Comparison of ENCODE assay signal across 8 mouse cellular contexts in genomic region chr11:66905617-66906384, GRCm38 (mm10). TPM values are rescaled to one million over a fixed set of nuclear protein-coding genes. Genes with fewer than 3 reads are reported as not detected.
DNase-seq lines count a peak whose midpoint lies in the region; ATAC-seq and TF ChIP-seq lines count a peak whose summit lies in the region.

No protein-coding gene starts in this region.

- no peaks in the 10 kb centered on the region for H3K9me3 ChIP-seq in hindbrain, embryonic 11.5 days (ENCODE audit: control insufficient read depth, low read length)
- H3K9me3 ChIP-seq in lung, postnatal 0 days (ENCODE audit: low read length), result no peaks in the 10 kb centered on the region

- no peak overlapping the region; the same call in 1 of the 2 replicates for H3K9ac ChIP-seq in hindbrain, embryonic 11.5 days (ENCODE audit: low read depth, low read length)
- H3K9ac ChIP-seq in lung, postnatal 0 days (replicated peaks; ENCODE audit: low read depth), result no peak overlapping the region

- H3K36me3 ChIP-seq in hindbrain, embryonic 11.5 days (ENCODE audit: control insufficient read depth, insufficient read depth, low read length), result no peaks in the 10 kb centered on the region
- H3K36me3 ChIP-seq in lung, postnatal 0 days (ENCODE audit: insufficient read depth, low read length), result no peaks in the 10 kb centered on the region

- no peaks in the 10 kb centered on the region for H3K27me3 ChIP-seq in hindbrain, embryonic 11.5 days (ENCODE audit: control insufficient read depth, insufficient read depth, low read length)
- no peaks in the 10 kb centered on the region for H3K27me3 ChIP-seq in lung, postnatal 0 days (replicated peaks; ENCODE audit: insufficient read depth, low read length)

- 14% methylated on average over 21 of the region's 21 CpGs for WGBS in hindbrain, embryonic 11.5 days
- WGBS in lung, postnatal 0 days, result 12% methylated on average over 21 of the region's 21 CpGs

- no peaks in the 10 kb centered on the region for H3K4me1 ChIP-seq in hindbrain, embryonic 11.5 days (replicated peaks; ENCODE audit: control insufficient read depth, insufficient read depth, low read length)
- H3K4me1 ChIP-seq in lung, postnatal 0 days (ENCODE audit: insufficient read depth, low read depth, low read length), result no peaks in the 10 kb centered on the region

- peak; percentile 90 for TF ChIP-seq CTCF in lung, postnatal 0 days (IDR thresholded peaks at IDR 0.05)

- H3K27ac ChIP-seq in hindbrain, embryonic 11.5 days (ENCODE audit: low read depth, low read length), result no peak overlapping the region
- no peak overlapping the region for H3K27ac ChIP-seq in lung, postnatal 0 days (ENCODE audit: low read length)

- DNase-seq in NIH3T3 (ENCODE audit: low read depth), result peak; percentile 87
- peak; percentile 76 for DNase-seq in cerebellum, adult 8-10 months
- DNase-seq in frontal cortex, adult 2 months (ENCODE audit: extremely low spot score in 1 of 2, low spot score in 1 of 2), result peak; percentile 29 to 91
- DNase-seq in hindbrain, embryonic 11.5 days (ENCODE audit: low spot score), result peak; percentile 86
- DNase-seq in layer of hippocampus, postnatal 10 days (ENCODE audit: low spot score in 2 of 2), result peak; percentile 80 to 83
- peak; percentile 87 for DNase-seq in lung, postnatal 0 days (ENCODE audit: low spot score)
- DNase-seq in retina, postnatal 1 day, result peak; percentile 87
- DNase-seq in urinary bladder, postnatal 25 days (ENCODE audit: low spot score), result peak; percentile 60

- no peak overlapping the region for H3K4me3 ChIP-seq in hindbrain, embryonic 11.5 days (ENCODE audit: low read depth, low read length)
- H3K4me3 ChIP-seq in lung, postnatal 0 days (ENCODE audit: low read depth, low read length), result no peak overlapping the region

- no peak for TF ChIP-seq EP300 in lung, postnatal 0 days (IDR thresholded peaks at IDR 0.05)

- peak; percentile 83 for ATAC-seq in hindbrain, embryonic 11.5 days (ENCODE audit: low FRiP score)
- ATAC-seq in lung, postnatal 0 days, result peak; percentile 81

- H3K4me2 ChIP-seq in hindbrain, embryonic 11.5 days (replicated peaks; ENCODE audit: low read depth, low read length), result peak overlapping the region; percentile 22
- H3K4me2 ChIP-seq in lung, postnatal 0 days (replicated peaks; ENCODE audit: low read depth, low read length), result peak overlapping the region; percentile 23; the same call in 1 of the 2 replicates

RNA-seq across cellular contexts. Expression of gene Pirt, which starts 6.0 kb away (rescaled TPM):
- polyA plus RNA-seq in frontal cortex, adult 2 months (2012; rRNA removed), result 0.15 and 0.18 TPM in 2 replicates
- polyA plus RNA-seq in hindbrain, embryonic 11.5 days (2014; fragmentation: Nextera tagmentation; extraction: Ambion mirVana), result 1.3 and 3.3 TPM in 2 replicates
- total RNA-seq in layer of hippocampus, postnatal 10 days (2021), result 1 to 10 TPM; 1.3 to 1.4 TPM
- polyA plus RNA-seq in lung, postnatal 0 days (2015; fragmentation: Nextera tagmentation; extraction: Ambion mirVana), result 1.8 and 1.9 TPM in 2 replicates

RNA-seq across cellular contexts. Expression of gene Tmem238l, which starts 50.6 kb away (rescaled TPM):
- polyA plus RNA-seq in frontal cortex, adult 2 months (2012; rRNA removed), result not detected in 2 replicates
- not detected in 2 replicates for polyA plus RNA-seq in hindbrain, embryonic 11.5 days (2014; fragmentation: Nextera tagmentation; extraction: Ambion mirVana)
- total RNA-seq in layer of hippocampus, postnatal 10 days (2021), result not detected
- polyA plus RNA-seq in lung, postnatal 0 days (2015; fragmentation: Nextera tagmentation; extraction: Ambion mirVana), result not detected in 2 replicates
